Mouse (Mus musculus): ENCODE data around the gene Gsta4.
"Not testable (repeated sequence)": the region's sequence is repeated elsewhere in the genome, so short reads cannot be mapped to it uniquely, and the experiment has no call there.

DNA sequence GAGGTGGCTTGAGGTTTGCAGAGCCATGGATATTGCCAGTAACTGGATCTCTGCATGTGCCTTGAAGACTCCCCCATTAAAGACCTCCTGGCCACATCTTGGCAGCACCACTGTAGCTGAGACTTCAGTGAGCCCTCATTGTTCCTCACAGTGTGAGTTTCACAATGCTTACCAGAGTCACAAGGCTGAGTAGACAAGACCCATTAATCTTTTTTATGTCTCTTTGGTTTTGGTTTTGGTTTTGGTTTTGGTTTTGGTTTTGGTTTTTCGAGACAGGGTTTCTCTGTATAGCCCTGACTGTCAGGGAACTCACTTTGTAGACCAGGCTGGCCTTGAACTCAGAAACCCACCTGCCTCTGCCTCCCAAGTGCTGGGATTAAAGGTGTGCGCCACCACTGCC, 32.8 kb upstream of the Gsta4 start:
- TF ChIP-seq USF1 (IDR thresholded peaks at IDR 0.05; ENCODE audit: low read depth); POLR2A (IDR thresholded peaks at IDR 0.05; ENCODE audit: insufficient read length, low read depth); MYOD1 (IDR thresholded peaks at IDR 0.05; ENCODE audit: control insufficient read depth in 1 of 3, insufficient read length in 2 of 3, low read depth in 2 of 3); POLR2AphosphoS2 (IDR thresholded peaks at IDR 0.05; ENCODE audit: insufficient read length, low read depth); TCF12 (IDR thresholded peaks at IDR 0.05; ENCODE audit: insufficient read depth, poor library complexity, severe bottlenecking); MAX (IDR thresholded peaks at IDR 0.05; ENCODE audit: low read depth): not testable (repeated sequence)
